Mouse (Mus musculus) MEL (cell line): ENCODE data around the gene Arhgap35.

Source experiments
- CTCF ChIP-seq, 3 experiments: IDR thresholded peaks in 2 of 3; conservative IDR thresholded peaks in 1 of 3; 2 replicates each; pipeline ENCODE4 v1.5.1; 2011 to 2012; ENCODE audit warnings: low read length in 3 of 3, low read depth in 2 of 3, mild to moderate bottlenecking in 2 of 3, improper control_type of control experiment in 1 of 3, inconsistent platforms in 1 of 3, mixed read lengths in 1 of 3, moderate library complexity in 1 of 3; ENCODE audit not compliant: control insufficient read depth in 1 of 3, insufficient read depth in 1 of 3, poor library complexity in 1 of 3, severe bottlenecking in 1 of 3
- EP300 ChIP-seq, 2 experiments: IDR thresholded peaks; 2 replicates each; pipeline ENCODE4 v1.6.1; 2011; ENCODE audit warnings: improper control_type of control experiment in 2 of 2, low read length in 2 of 2, low read depth in 1 of 2, mild to moderate bottlenecking in 1 of 2
- GABPA ChIP-seq: IDR thresholded peaks from 2 replicates; pipeline ENCODE4 v1.6.1; 2012; ENCODE audit warnings: low read depth, mild to moderate bottlenecking, inconsistent platforms, low read length, improper control_type of control experiment, moderate library complexity
- MAFK ChIP-seq: IDR thresholded peaks from 2 replicates; pipeline ENCODE4 v1.6.1; 2011; ENCODE audit warnings: low read depth, mild to moderate bottlenecking, low read length, improper control_type of control experiment, borderline replicate concordance
- RCOR1 ChIP-seq: IDR thresholded peaks from 2 replicates; pipeline ENCODE4 v1.6.1; 2012; ENCODE audit warnings: low read depth, mild to moderate bottlenecking, inconsistent platforms, low read length, improper control_type of control experiment
- SIN3A ChIP-seq: IDR thresholded peaks from 2 replicates; pipeline ENCODE4 v1.6.1; 2012; ENCODE audit warnings: low read length, improper control_type of control experiment, inconsistent platforms
- USF1 ChIP-seq: IDR thresholded peaks from 2 replicates; pipeline ENCODE4 v1.6.1; 2014; ENCODE audit warnings: low read depth, mild to moderate bottlenecking, inconsistent platforms, low read length, improper control_type of control experiment, moderate library complexity

GRCm38 (mm10) chr7:16460566-16460965 lies 154.2 kb downstream of the Arhgap35 start:
- no peak for TF ChIP-seq GABPA
- TF ChIP-seq EP300 (IDR thresholded peaks at IDR 0.05; ENCODE audit: low read depth in 1 of 2, low read length in 2 of 2), result no peak
- TF ChIP-seq SIN3A, result no peak
- no peak for TF ChIP-seq MAFK
- TF ChIP-seq USF1, result no peak
- no peak for TF ChIP-seq RCOR1
- TF ChIP-seq CTCF (IDR thresholded peaks at IDR 0.05 in 2 of 3, conservative IDR thresholded peaks at IDR 0.05 in 1 of 3; ENCODE audit: control insufficient read depth in 1 of 3, insufficient read depth in 1 of 3, low read depth in 2 of 3, low read length in 3 of 3, poor library complexity in 1 of 3, severe bottlenecking in 1 of 3), result no peak
